In genomic region chr9:123665645-123666044, GRCm38 (mm10) we compare ENCODE assay signal across 9 mouse cellular contexts. TPM values are rescaled to one million over a fixed set of nuclear protein-coding genes. Genes with fewer than 3 reads are reported as not detected.
DNase-seq lines count a peak whose midpoint lies in the region; ATAC-seq and TF ChIP-seq lines count a peak whose summit lies in the region.
"Had no signal": no experiment of that assay in that cellular context is flagged by ENCODE, and none has a peak within 500 bp of the region (broad histone marks: within the 10 kb centered on the region; RNA-seq: fewer than 3 reads in every experiment).

No protein-coding gene starts in this region.

- no peak for TF ChIP-seq POLR2A in brain, embryonic 14.5 days (IDR thresholded peaks at IDR 0.05; ENCODE audit: borderline replicate concordance, extremely low read depth, insufficient read depth, insufficient read length, poor library complexity, severe bottlenecking)

- no peak for ATAC-seq in inflammation-experienced regulatory T-cells, adult 6 months

- no peak overlapping the region for H3K27ac ChIP-seq in left cerebral cortex, adult 2 months

- peak; percentile 53 for TF ChIP-seq CTCF in left cerebral cortex, adult 2 months (IDR thresholded peaks at IDR 0.05)
- peak; percentile 44; the same call in 1 of the 2 replicates for TF ChIP-seq CTCF in brain, embryonic 14.5 days (IDR thresholded peaks at IDR 0.05; ENCODE audit: borderline replicate concordance, extremely low read depth, insufficient read depth, insufficient read length)

- H3K4me3 ChIP-seq in left cerebral cortex, adult 2 months, result no peak overlapping the region

- intact Hi-C loops in left cerebral cortex, adult 2 months (cut with DNase I), result no loop called here

- DNase-seq in adrenal gland, adult (ENCODE audit: inconsistent age in 2 of 2, low spot score in 1 of 2), result peak; percentile 7 to 73
- DNase-seq in adrenal gland, postnatal 4 days (ENCODE audit: low spot score in 2 of 2), result no peak
- peak in 1 of 2 experiments; percentile 16 for DNase-seq in left cerebral cortex, adult 2 months (ENCODE audit: extremely low spot score in 1 of 2, low spot score in 2 of 2)
- DNase-seq in left cerebral cortex, adult 11 months (ENCODE audit: low spot score), result no peak
- DNase-seq in brain, embryonic 14.5 days (ENCODE audit: low read depth), result peak; percentile 47
- peak; percentile 52 to 74 for DNase-seq in kidney, postnatal 25 days
- DNase-seq in naive thymus-derived CD4-positive, alpha-beta T cell, adult 2 months (ENCODE audit: low read depth), result peak; percentile 81

RNA-seq across cellular contexts. Expression of gene Ccr9, which starts 12.6 kb away (rescaled TPM):
- under 1 TPM in 1 of 2 experiments, not detected in 1; 0.17 TPM for total RNA-seq in adrenal gland, postnatal 4 days (2021)
- total RNA-seq in left cerebral cortex, adult 2 months (2021), result under 1 TPM; 0.12 to 0.20 TPM
- 0.15 and 0.25 TPM in 2 replicates for polyA plus RNA-seq in brain, embryonic 14.5 days (2012; rRNA removed)
- polyA plus RNA-seq in inflammation-experienced regulatory T-cells, adult 6 months (2017; shearing (Covaris generic)), result 10 to 100 TPM in 2 of 3 experiments, 1 to 10 TPM in 1; 5.2 to 42.3 (median 34.9) TPM

RNA-seq across cellular contexts. Expression of gene Slc6a20a, which starts 13.0 kb away (rescaled TPM):
- 1 to 10 TPM in 1 of 2 experiments, under 1 TPM in 1; 0.28 to 1.1 TPM for total RNA-seq in adrenal gland, postnatal 4 days (2021)
- total RNA-seq in left cerebral cortex, adult 2 months (2021), result 10 to 100 TPM; 18.9 to 24.4 TPM
- 6.1 and 8.7 TPM in 2 replicates for polyA plus RNA-seq in brain, embryonic 14.5 days (2012; rRNA removed)
- polyA plus RNA-seq in inflammation-experienced regulatory T-cells, adult 6 months (2017; shearing (Covaris generic)), result not detected
- polyA plus RNA-seq: C2C12 had no signal

RNA-seq across cellular contexts. Expression of gene Slc6a20b, which starts 33.3 kb away (rescaled TPM):
- total RNA-seq in adrenal gland, postnatal 4 days (2021), result 1 to 10 TPM in 1 of 2 experiments, under 1 TPM in 1; 0.14 to 3.0 TPM
- under 1 TPM; 0.37 to 0.52 TPM for total RNA-seq in left cerebral cortex, adult 2 months (2021)
- polyA plus RNA-seq in brain, embryonic 14.5 days (2012; rRNA removed), result 0.19 and 0.33 TPM in 2 replicates
- 1 to 10 TPM in 1 of 3 experiments, under 1 TPM in 2; 0.36 to 1.4 (median 0.94) TPM for polyA plus RNA-seq in inflammation-experienced regulatory T-cells, adult 6 months (2017; shearing (Covaris generic))

RNA-seq across cellular contexts. Expression of gene Lztfl1, which starts 51.9 kb away (rescaled TPM):
- 10 to 100 TPM; 48.1 to 52.3 TPM for total RNA-seq in adrenal gland, postnatal 4 days (2021)
- total RNA-seq in left cerebral cortex, adult 2 months (2021), result 10 to 100 TPM; 69.2 to 77.4 TPM
- polyA plus RNA-seq in brain, embryonic 14.5 days (2012; rRNA removed), result 19.1 and 19.5 TPM in 2 replicates
- 10 to 100 TPM; 33.3 to 59.2 (median 57.6) TPM for polyA plus RNA-seq in inflammation-experienced regulatory T-cells, adult 6 months (2017; shearing (Covaris generic))

Comparison
In these comparisons a context has a peak if more than half of its experiments do, and no peak if none do; other contexts are left out.
1. DNase-seq: peak in adrenal gland, adult (2 of 2), brain, embryonic 14.5 days (single experiment), kidney, postnatal 25 days (2 of 2) and naive thymus-derived CD4-positive, alpha-beta T cell, adult 2 months (single experiment); none in adrenal gland, postnatal 4 days (0 of 2) and left cerebral cortex, adult 11 months (single experiment).
2. RNA of gene Slc6a20a, which starts 13.0 kb away (total RNA-seq): 18.9 to 24.4 TPM in left cerebral cortex, adult 2 months; 0.28 to 1.1 TPM in adrenal gland, postnatal 4 days; every median in the first group is over 4 times any median in the second.